In the genomic region with DNA sequence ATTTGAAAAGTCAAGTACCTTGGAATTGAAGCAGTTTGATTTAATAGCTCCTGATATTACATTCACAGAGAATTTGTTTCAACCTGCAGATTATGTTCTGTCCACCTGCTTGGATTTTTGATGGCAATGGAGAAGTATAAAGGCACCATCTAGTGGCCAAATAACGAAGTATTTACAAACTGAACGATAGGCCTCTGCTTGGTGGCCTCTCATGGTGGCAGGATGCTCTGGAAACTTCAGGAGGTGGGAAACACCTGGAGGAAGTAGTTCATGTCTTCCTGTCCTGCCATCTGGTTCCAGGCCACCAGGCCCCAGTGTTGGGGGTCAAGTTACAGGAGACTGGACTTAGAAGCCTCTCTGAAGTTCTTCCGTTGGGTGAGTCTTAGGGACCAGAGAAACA, we compare ENCODE assay signal across 10 mouse cellular contexts. TPM values are rescaled to one million over a fixed set of nuclear protein-coding genes. Genes with fewer than 3 reads are reported as not detected.
DNase-seq lines count a peak whose midpoint lies in the region; ATAC-seq and TF ChIP-seq lines count a peak whose summit lies in the region.
"Had no signal": no experiment of that assay in that cellular context is flagged by ENCODE, and none has a peak within 500 bp of the region (broad histone marks: within the 10 kb centered on the region; RNA-seq: fewer than 3 reads in every experiment).

No protein-coding gene starts in this region.

- H3K4me2 ChIP-seq in hindbrain, embryonic 12.5 days (replicated peaks) = no peak overlapping the region
- H3K4me2 ChIP-seq in hindbrain, embryonic 13.5 days = no peak overlapping the region
- H3K4me2 ChIP-seq in CH12.LX (ENCODE audit: insufficient read depth, low read depth, poor library complexity, severe bottlenecking) = no peak overlapping the region
- no peak overlapping the region for H3K4me2 ChIP-seq in hindbrain, embryonic 14.5 days (replicated peaks)

- no peaks in the 10 kb centered on the region for H3K9me3 ChIP-seq in hindbrain, embryonic 12.5 days (replicated peaks)
- no peaks in the 10 kb centered on the region for H3K9me3 ChIP-seq in hindbrain, embryonic 13.5 days
- H3K9me3 ChIP-seq in CH12.LX (replicated peaks; ENCODE audit: low read length) = peaks cover 48% of the 10 kb centered on the region
- no peaks in the 10 kb centered on the region for H3K9me3 ChIP-seq in hindbrain, embryonic 14.5 days (ENCODE audit: control insufficient read depth, low read length)
- no peaks in the 10 kb centered on the region for H3K9me3 ChIP-seq in limb, embryonic 10.5 days (replicated peaks)

- peak; percentile 30; the same call in 1 of the 2 replicates for ATAC-seq in hindbrain, embryonic 12.5 days (ENCODE audit: low FRiP score)
- ATAC-seq in hindbrain, embryonic 13.5 days (ENCODE audit: low FRiP score) = no peak
- no peak for ATAC-seq in hindbrain, embryonic 14.5 days (ENCODE audit: low FRiP score)
- ATAC-seq in granulocyte monocyte progenitor cell, adult 5-6 weeks (replicated peaks; ENCODE audit: poor library complexity, severe bottlenecking) = no peak

- H3K4me1 ChIP-seq in hindbrain, embryonic 12.5 days = peaks cover 5% of the 10 kb centered on the region
- peaks cover 7% of the 10 kb centered on the region for H3K4me1 ChIP-seq in hindbrain, embryonic 13.5 days (replicated peaks)
- H3K4me1 ChIP-seq in CH12.LX (ENCODE audit: control insufficient read depth in 1 of 2, insufficient read depth in 2 of 2) = no peaks in the 10 kb centered on the region
- H3K4me1 ChIP-seq in hindbrain, embryonic 14.5 days (replicated peaks; ENCODE audit: control insufficient read depth, insufficient read depth, low read length) = no peaks in the 10 kb centered on the region
- peaks cover 7% of the 10 kb centered on the region for H3K4me1 ChIP-seq in limb, embryonic 10.5 days

- dilution Hi-C loops in CH12.LX (cut with MboI; ENCODE audit: extremely low pct_ligation_motif_present, extremely low pct_unique_long_range_greater_than_20kb, low sequenced_read_pairs) = no loop called here

- H3K27me3 ChIP-seq in hindbrain, embryonic 12.5 days = no peaks in the 10 kb centered on the region
- peaks cover 3% of the 10 kb centered on the region; the same call in 1 of the 2 replicates for H3K27me3 ChIP-seq in hindbrain, embryonic 13.5 days
- no peaks in the 10 kb centered on the region for H3K27me3 ChIP-seq in CH12.LX (replicated peaks)
- no peaks in the 10 kb centered on the region for H3K27me3 ChIP-seq in hindbrain, embryonic 14.5 days (ENCODE audit: control insufficient read depth, insufficient read depth, low read length)
- no peaks in the 10 kb centered on the region for H3K27me3 ChIP-seq in limb, embryonic 10.5 days (ENCODE audit: low read depth, poor library complexity, severe bottlenecking)

- in situ Hi-C loops in CH12.LX (cut with MboI; ENCODE audit: low pct_ligation_motif_present, low pct_unique_long_range_greater_than_20kb, low sequenced_read_pairs) = no loop called here

- DNase-seq in CH12.LX (ENCODE audit: extremely low read depth) (peak; percentile 12), ZHBTc4 (ENCODE audit: low read depth, low spot score) (peak; percentile 62)
- DNase-seq in hindbrain, embryonic 14.5 days (ENCODE audit: low spot score) = peak; percentile 84
- peak; percentile 41 for DNase-seq in limb, embryonic 10.5 days (ENCODE audit: low spot score)
- no peak for DNase-seq in urinary bladder, postnatal 36 days (ENCODE audit: low spot score in 2 of 2)

- no peak overlapping the region for H3K27ac ChIP-seq in hindbrain, embryonic 12.5 days
- H3K27ac ChIP-seq in hindbrain, embryonic 13.5 days = no peak overlapping the region
- H3K27ac ChIP-seq in CH12.LX (ENCODE audit: insufficient read depth, low read depth) = no peak overlapping the region
- no peak overlapping the region for H3K27ac ChIP-seq in hindbrain, embryonic 14.5 days
- no peak overlapping the region for H3K27ac ChIP-seq in limb, embryonic 10.5 days

- no peak overlapping the region for H3K9ac ChIP-seq in hindbrain, embryonic 12.5 days
- H3K9ac ChIP-seq in hindbrain, embryonic 13.5 days = no peak overlapping the region
- no peak overlapping the region for H3K9ac ChIP-seq in CH12.LX (ENCODE audit: insufficient read depth, low read depth)
- H3K9ac ChIP-seq in hindbrain, embryonic 14.5 days = no peak overlapping the region

- no peak overlapping the region for H3K4me3 ChIP-seq in hindbrain, embryonic 12.5 days
- no peak overlapping the region for H3K4me3 ChIP-seq in hindbrain, embryonic 13.5 days
- H3K4me3 ChIP-seq in CH12.LX (replicated peaks in 1 of 3; ENCODE audit: low read depth in 2 of 3, low read length in 2 of 3, poor library complexity in 1 of 3) = no peak overlapping the region
- no peak overlapping the region for H3K4me3 ChIP-seq in hindbrain, embryonic 14.5 days (replicated peaks; ENCODE audit: low read length)
- no peak overlapping the region for H3K4me3 ChIP-seq in limb, embryonic 10.5 days

- WGBS in hindbrain, embryonic 12.5 days = 30% methylated on average over 3 of the region's 3 CpGs
- 33% methylated on average over 3 of the region's 3 CpGs for WGBS in hindbrain, embryonic 13.5 days
- WGBS in hindbrain, embryonic 14.5 days = 34% methylated on average over 3 of the region's 3 CpGs
- 20% methylated on average over 3 of the region's 3 CpGs for WGBS in limb, embryonic 10.5 days

- H3K36me3 ChIP-seq in hindbrain, embryonic 12.5 days = no peaks in the 10 kb centered on the region
- H3K36me3 ChIP-seq in hindbrain, embryonic 13.5 days = no peaks in the 10 kb centered on the region
- H3K36me3 ChIP-seq in CH12.LX (replicated peaks in 1 of 2; ENCODE audit: control insufficient read depth in 1 of 2, insufficient read depth in 1 of 2, low read length in 1 of 2) = no peaks in the 10 kb centered on the region
- H3K36me3 ChIP-seq in hindbrain, embryonic 14.5 days (replicated peaks; ENCODE audit: control insufficient read depth, insufficient read depth) = no peaks in the 10 kb centered on the region
- H3K36me3 ChIP-seq in limb, embryonic 10.5 days = no peaks in the 10 kb centered on the region

- H3K79me2 ChIP-seq in CH12.LX (replicated peaks; ENCODE audit: control insufficient read depth, extremely low read depth, insufficient read depth, poor library complexity, severe bottlenecking) = no peaks in the 10 kb centered on the region

- TF ChIP-seq EP300 in CH12.LX (IDR thresholded peaks at IDR 0.05; ENCODE audit: low read length) = no peak

- TF ChIP-seq RAD21 in CH12.LX (IDR thresholded peaks at IDR 0.05; ENCODE audit: low read depth, low read length) = peak; percentile 40

- no peak for TF ChIP-seq POLR2A in CH12.LX (IDR thresholded peaks at IDR 0.05; ENCODE audit: low read depth, low read length)

- peak in 1 of 2 experiments; percentile 40; a peak in 1 of 4 replicates for TF ChIP-seq CTCF in CH12.LX (conservative IDR thresholded peaks at IDR 0.05 in 1 of 2, IDR thresholded peaks at IDR 0.05 in 1 of 2; ENCODE audit: low read depth in 2 of 2, low read length in 2 of 2)

TF ChIP-seq in CH12.LX, 34 proteins besides CTCF, POLR2A, EP300 and RAD21:
- TF ChIP-seq RCOR1 (conservative IDR thresholded peaks at IDR 0.05; ENCODE audit: low read depth, low read length) = no peak
- TF ChIP-seq IRF4 (IDR thresholded peaks at IDR 0.05; ENCODE audit: low read depth, low read length) = no peak
- no peak for TF ChIP-seq MYC (IDR thresholded peaks at IDR 0.05; ENCODE audit: low read depth, low read length)
- TF ChIP-seq CHD2 (IDR thresholded peaks at IDR 0.05; ENCODE audit: low read length) = no peak
- no peak for TF ChIP-seq GABPA (IDR thresholded peaks at IDR 0.05; ENCODE audit: insufficient replicate concordance, low read depth, low read length)
- TF ChIP-seq ETS1 (conservative IDR thresholded peaks at IDR 0.05; ENCODE audit: low read depth, low read length) = no peak
- TF ChIP-seq JUN (IDR thresholded peaks at IDR 0.05; ENCODE audit: insufficient read depth, low read depth, low read length) = no peak
- no peak for TF ChIP-seq BHLHE40 (IDR thresholded peaks at IDR 0.05; ENCODE audit: low read depth, low read length)
- no peak for TF ChIP-seq NELFE (IDR thresholded peaks at IDR 0.05; ENCODE audit: low read depth, low read length)
- no peak for TF ChIP-seq KAT2A (IDR thresholded peaks at IDR 0.05; ENCODE audit: insufficient replicate concordance, low read length)
- TF ChIP-seq USF2 (conservative IDR thresholded peaks at IDR 0.05; ENCODE audit: low read depth, low read length) = no peak
- TF ChIP-seq ZKSCAN1 (IDR thresholded peaks at IDR 0.05; ENCODE audit: borderline replicate concordance, low read depth, low read length) = no peak
- no peak for TF ChIP-seq MXI1 (IDR thresholded peaks at IDR 0.05; ENCODE audit: low read depth, low read length)
- no peak for TF ChIP-seq E2F4 (IDR thresholded peaks at IDR 0.05; ENCODE audit: insufficient replicate concordance, low read depth, low read length)
- TF ChIP-seq MEF2A (IDR thresholded peaks at IDR 0.05; ENCODE audit: borderline replicate concordance, low read depth, low read length) = no peak
- no peak for TF ChIP-seq ELF1 (IDR thresholded peaks at IDR 0.05; ENCODE audit: low read depth, low read length)
- TF ChIP-seq SMC3 (IDR thresholded peaks at IDR 0.05; ENCODE audit: low read depth, low read length) = no peak
- no peak for TF ChIP-seq ZMIZ1 (IDR thresholded peaks at IDR 0.05; ENCODE audit: low read depth, low read length)

RNA-seq across cellular contexts. Expression of a gene that starts 23.5 kb away (rescaled TPM):
- polyA plus RNA-seq in hindbrain, embryonic 12.5 days (2016; fragmentation: Nextera tagmentation; extraction: Ambion mirVana) = not detected in 2 replicates
- not detected in 2 replicates for polyA plus RNA-seq in hindbrain, embryonic 13.5 days (2015; fragmentation: Nextera tagmentation; extraction: Ambion mirVana)
- total RNA-seq in CH12.LX (2012; rRNA removed) (not detected in 2 replicates), CH12.LX (2014; rRNA removed) (not detected in 2 replicates)
- not detected in 2 replicates for polyA plus RNA-seq in CH12.LX (2012; ENCODE audit: insufficient read length, low read depth)
- not detected in 2 replicates for polyA plus RNA-seq in hindbrain, embryonic 14.5 days (2014; fragmentation: Nextera tagmentation; extraction: Ambion mirVana)
- not detected in 2 replicates for polyA plus RNA-seq in limb, embryonic 10.5 days (2016; fragmentation: Nextera tagmentation; extraction: Ambion mirVana)
- total RNA-seq in granulocyte monocyte progenitor cell, adult 5-6 weeks (2014; fragmentation: Nextera tagmentation) = not detected in 2 replicates
- not detected in 2 replicates for total RNA-seq in granulocyte monocyte progenitor cell, adult 5-6 weeks (2017)
- total RNA-seq: layer of hippocampus, adult 18-20 months; neutrophil, adult 5-6 weeks had no signal

RNA-seq across cellular contexts. Expression of a gene that starts 56.4 kb away (rescaled TPM):
- not detected in 2 replicates for polyA plus RNA-seq in hindbrain, embryonic 12.5 days (2016; fragmentation: Nextera tagmentation; extraction: Ambion mirVana)
- not detected in 2 replicates for polyA plus RNA-seq in hindbrain, embryonic 13.5 days (2015; fragmentation: Nextera tagmentation; extraction: Ambion mirVana)
- not detected in 2 replicates for total RNA-seq in CH12.LX (2012; rRNA removed)
- total RNA-seq in CH12.LX (2014; rRNA removed) = not detected in 2 replicates
- 0.04 TPM in 1 of 2 replicates, not detected in the other for polyA plus RNA-seq in CH12.LX (2012; ENCODE audit: insufficient read length, low read depth)
- polyA plus RNA-seq in hindbrain, embryonic 14.5 days (2014; fragmentation: Nextera tagmentation; extraction: Ambion mirVana) = not detected in 2 replicates
- polyA plus RNA-seq in limb, embryonic 10.5 days (2016; fragmentation: Nextera tagmentation; extraction: Ambion mirVana) = 0.03 TPM in 1 of 2 replicates, not detected in the other
- total RNA-seq in granulocyte monocyte progenitor cell, adult 5-6 weeks (2014; fragmentation: Nextera tagmentation) = not detected in 2 replicates
- total RNA-seq in granulocyte monocyte progenitor cell, adult 5-6 weeks (2017) = not detected in 2 replicates
- total RNA-seq: layer of hippocampus, adult 18-20 months; neutrophil, adult 5-6 weeks had no signal

Comparison
In these comparisons a context has a peak if more than half of its experiments do, and no peak if none do; other contexts are left out.
1. DNase-seq: peak in CH12.LX (single experiment), ZHBTc4 (single experiment), hindbrain, embryonic 14.5 days (single experiment) and limb, embryonic 10.5 days (single experiment); none in urinary bladder, postnatal 36 days (0 of 2).